8 mouse cellular contexts compared by ENCODE assay signal in genomic region chr2:103565732-103566422, GRCm38 (mm10). TPM values are rescaled to one million over a fixed set of nuclear protein-coding genes. Genes with fewer than 3 reads are reported as not detected.
DNase-seq lines count a peak whose midpoint lies in the region; ATAC-seq and TF ChIP-seq lines count a peak whose summit lies in the region.

TSS of gene Abtb2 (plus strand) at chr2:103566310.

- H3K4me1 ChIP-seq in heart, embryonic 11.5 days (ENCODE audit: control insufficient read depth, insufficient read depth, low read length) = peaks cover 24% of the 10 kb centered on the region
- peaks cover 32% of the 10 kb centered on the region for H3K4me1 ChIP-seq in kidney, embryonic 16.5 days (ENCODE audit: insufficient read depth, low read length)

- WGBS in heart, embryonic 11.5 days (ENCODE audit: insufficient replicate concordance) = under 1% methylated on average over 34 of the region's 34 CpGs
- under 1% methylated on average over 34 of the region's 34 CpGs for WGBS in kidney, embryonic 16.5 days

- peak; percentile 97 for DNase-seq in A20 (ENCODE audit: low read depth, low spot score)
- DNase-seq in brain, embryonic 14.5 days (ENCODE audit: low read depth) = peak; percentile 98
- DNase-seq in liver = peak; percentile 94
- DNase-seq in monocyte, adult 2 months (ENCODE audit: low read depth in 1 of 2, low spot score in 2 of 2) = peak; percentile 57 to 75
- peak; percentile 78 to 85 for DNase-seq in spleen, postnatal 14 days (ENCODE audit: low spot score in 2 of 2)

- H3K9me3 ChIP-seq in heart, embryonic 11.5 days (replicated peaks; ENCODE audit: control insufficient read depth, low read length) = no peaks in the 10 kb centered on the region
- H3K9me3 ChIP-seq in kidney, embryonic 16.5 days (ENCODE audit: low read length) = no peaks in the 10 kb centered on the region

- peak; percentile 7; the same call in 1 of the 2 replicates for TF ChIP-seq CTCF in brain, embryonic 14.5 days (IDR thresholded peaks at IDR 0.05; ENCODE audit: borderline replicate concordance, extremely low read depth, insufficient read depth, insufficient read length)

- peak; percentile 48; the same call in 1 of the 2 replicates for TF ChIP-seq POLR2A in brain, embryonic 14.5 days (IDR thresholded peaks at IDR 0.05; ENCODE audit: borderline replicate concordance, extremely low read depth, insufficient read depth, insufficient read length, poor library complexity, severe bottlenecking)

- peak within 1 kb of the TSS; percentile 91 for H3K9ac ChIP-seq in heart, embryonic 11.5 days (ENCODE audit: low read depth, low read length)
- peak within 1 kb of the TSS; percentile 71 for H3K9ac ChIP-seq in kidney, embryonic 16.5 days (replicated peaks; ENCODE audit: low read length)

- H3K4me2 ChIP-seq in heart, embryonic 11.5 days = peak within 1 kb of the TSS; percentile 90
- peak within 1 kb of the TSS; percentile 91 for H3K4me2 ChIP-seq in kidney, embryonic 16.5 days (replicated peaks; ENCODE audit: low read depth, low read length)

- no peaks in the 10 kb centered on the region for H3K27me3 ChIP-seq in heart, embryonic 11.5 days (ENCODE audit: control insufficient read depth, insufficient read depth, low read length)
- H3K27me3 ChIP-seq in kidney, embryonic 16.5 days (ENCODE audit: insufficient read depth, low read length) = no peaks in the 10 kb centered on the region

- H3K27ac ChIP-seq in heart, embryonic 11.5 days (ENCODE audit: low read depth, low read length) = peak within 1 kb of the TSS; percentile 90
- peak within 1 kb of the TSS; percentile 86 for H3K27ac ChIP-seq in kidney, embryonic 16.5 days (ENCODE audit: low read length)

- H3K36me3 ChIP-seq in heart, embryonic 11.5 days (ENCODE audit: control insufficient read depth, insufficient read depth, low read length) = no peaks in the 10 kb centered on the region
- H3K36me3 ChIP-seq in kidney, embryonic 16.5 days (ENCODE audit: insufficient read depth, low read length) = no peaks in the 10 kb centered on the region

- peak within 1 kb of the TSS; percentile 89 for H3K4me3 ChIP-seq in heart, embryonic 11.5 days (ENCODE audit: low read depth, low read length)
- H3K4me3 ChIP-seq in kidney, embryonic 16.5 days (ENCODE audit: low read length) = peak within 1 kb of the TSS; percentile 55

- peak; percentile 95 for ATAC-seq in erythroblast, adult 5-6 weeks (replicated peaks; ENCODE audit: low FRiP score, poor library complexity, severe bottlenecking)
- peak; percentile 94 for ATAC-seq in heart, embryonic 11.5 days (replicated peaks; ENCODE audit: insufficient number of reproducible peaks, low FRiP score, low TSS enrichment)
- ATAC-seq in kidney, embryonic 16.5 days (ENCODE audit: low FRiP score, low TSS enrichment) = peak; percentile 97

RNA-seq across cellular contexts. Expression of gene Abtb2, which starts in this region (rescaled TPM):
- polyA plus RNA-seq in brain, embryonic 14.5 days (2012; rRNA removed) = 14.3 and 16.7 TPM in 2 replicates
- 0.38 TPM in 1 of 2 replicates, not detected in the other for total RNA-seq in erythroblast, adult 5-6 weeks (2015; ENCODE audit: low replicate concordance)
- total RNA-seq in erythroblast, adult 5-6 weeks (2017; ENCODE audit: low replicate concordance) = 1.7 and 4.0 TPM in 2 replicates
- 15.6 and 20.6 TPM in 2 replicates for polyA plus RNA-seq in heart, embryonic 11.5 days (2014; fragmentation: Nextera tagmentation; extraction: Ambion mirVana)
- polyA plus RNA-seq in kidney, embryonic 16.5 days (2015; fragmentation: Nextera tagmentation; extraction: Ambion mirVana) = 7.8 and 9.3 TPM in 2 replicates

Comparison
In these comparisons a context has a peak if more than half of its experiments do, and no peak if none do; other contexts are left out.
1. Peak in every context shown above with its lines: DNase-seq, ATAC-seq, H3K4me3 ChIP-seq and H3K27ac ChIP-seq.